Mouse (Mus musculus) gastrocnemius, postnatal 4 days (tissue): Measurements from ENCODE around the gene Prune2. TPM values are rescaled to one million over a fixed set of nuclear protein-coding genes. Genes with fewer than 3 reads are reported as not detected.

ENCODE experiments used
- DNase-seq, 2 experiments: peaks; one replicate each; pipeline ENCODE4 v3.0.0; 2021 to 2022; ENCODE audit warnings: low spot score in 2 of 2, mixed read lengths in 2 of 2
- total RNA-seq, 2 experiments: library from RNA; stranded (reverse); gene quantifications; 2 replicates each; pipeline ENCODE4 v1.2.3; 2021

Prune2 gene
- total RNA-seq, 2 experiments from 2014 or later: 6.4 to 8.7 TPM

DNA sequence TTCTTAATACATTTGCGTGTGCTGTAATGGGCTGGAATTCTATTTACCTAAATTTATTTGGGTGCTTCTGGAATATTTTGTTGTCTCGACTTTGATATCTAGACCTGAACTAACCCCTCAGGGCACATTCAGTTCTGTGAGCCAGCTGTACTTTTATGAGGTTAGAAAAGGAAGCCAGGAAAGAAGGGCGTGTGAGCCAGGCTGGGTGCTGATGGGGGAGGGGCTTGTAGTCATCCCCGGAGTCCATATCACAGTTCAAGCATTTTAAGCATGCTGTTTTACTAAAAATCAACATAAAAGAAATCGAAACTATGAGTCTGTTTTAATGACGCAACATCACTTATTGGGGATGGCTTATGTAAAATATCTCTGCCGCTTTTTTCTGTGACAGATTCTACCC lies 42.0 kb downstream of the Prune2 start:
- no peak for DNase-seq

DNA sequence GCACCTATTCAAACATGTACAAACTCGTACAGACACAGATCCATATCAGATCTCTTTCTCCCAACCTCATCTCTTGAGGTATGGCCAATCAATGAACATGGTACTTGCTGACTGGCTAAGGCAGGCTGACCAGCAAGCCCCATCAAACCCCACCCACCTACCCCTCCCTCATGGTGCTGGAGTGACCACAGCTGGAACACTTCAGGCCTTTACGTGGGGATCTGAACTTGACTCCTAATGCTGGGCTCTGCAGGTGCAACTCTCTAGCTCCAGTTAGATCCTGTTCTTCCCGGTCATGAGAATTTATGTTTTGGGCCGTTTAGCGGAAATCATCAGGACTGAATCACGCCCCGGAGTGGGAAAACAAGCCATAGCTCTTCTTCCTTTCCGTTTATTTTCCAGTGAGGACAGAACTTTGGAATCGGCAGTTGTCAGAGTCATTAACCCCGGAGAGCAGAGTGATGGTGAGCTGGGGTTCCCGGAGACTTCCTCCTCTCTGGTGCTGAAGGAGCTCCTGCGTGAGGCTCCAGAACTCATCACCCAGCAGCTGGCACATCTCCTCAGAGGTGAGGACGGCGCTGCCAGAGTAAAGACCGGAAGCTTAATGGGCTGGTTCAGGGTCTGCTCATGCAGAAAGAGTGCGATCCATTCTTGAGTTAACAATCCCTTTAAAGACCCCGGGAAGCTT lies 50.4 kb downstream of the Prune2 start:
- DNase-seq: no peak

DNA sequence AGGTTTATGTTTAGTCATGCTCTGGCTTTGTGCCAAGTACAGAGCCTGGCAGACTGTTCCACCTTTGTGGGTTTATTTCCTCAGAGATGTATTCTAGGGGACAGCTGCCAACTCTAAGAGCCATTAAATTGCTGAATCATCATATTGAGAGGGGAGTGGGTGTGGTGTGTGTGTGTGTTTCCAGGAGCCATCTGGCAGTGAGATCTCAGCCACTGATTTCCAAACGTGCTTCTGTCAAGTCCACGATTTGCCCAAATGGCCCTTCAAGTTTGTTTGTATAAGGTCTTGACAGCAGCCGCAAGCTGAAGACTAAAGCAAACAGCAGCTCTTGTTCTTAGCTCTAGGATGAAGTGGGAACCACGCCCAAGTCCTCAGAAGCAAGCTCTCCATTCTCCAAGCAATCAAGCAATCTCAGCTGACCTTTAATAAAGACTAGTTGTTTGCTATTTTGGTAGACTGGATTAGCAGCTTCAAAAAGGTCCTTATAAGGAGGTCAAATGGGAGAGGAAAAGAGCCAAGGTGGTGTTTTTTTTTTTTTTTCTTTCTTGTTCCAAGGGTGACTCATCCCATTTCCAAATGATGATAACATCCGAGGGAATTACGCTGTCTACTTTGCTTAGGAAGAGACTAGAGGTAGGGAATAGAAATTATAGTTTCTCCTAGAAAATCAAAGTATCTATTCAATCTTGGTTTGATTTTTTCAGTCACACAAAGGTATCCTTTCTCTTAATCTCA lies 55.5 kb downstream of the Prune2 start:
- no peak for DNase-seq

DNA sequence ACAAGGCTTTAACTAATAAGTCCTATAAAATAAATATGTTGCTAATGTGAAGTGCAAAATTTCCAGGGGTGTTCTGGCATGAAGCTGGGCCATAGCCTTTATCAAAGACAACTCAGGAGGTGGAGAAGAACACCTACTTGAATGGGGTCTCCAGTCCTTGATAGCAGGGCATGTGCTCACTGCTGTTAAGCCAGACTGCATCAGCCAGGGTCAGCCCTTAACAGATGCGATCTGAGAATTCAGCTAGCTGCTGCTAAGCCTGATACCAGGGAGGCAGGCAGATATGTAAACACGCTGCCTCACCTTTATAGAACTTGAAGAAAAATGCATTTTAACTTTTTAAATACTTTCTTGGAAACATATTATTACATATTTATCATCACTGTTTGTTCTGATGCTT lies 57.2 kb downstream of the Prune2 start:
- no peak for DNase-seq

DNA sequence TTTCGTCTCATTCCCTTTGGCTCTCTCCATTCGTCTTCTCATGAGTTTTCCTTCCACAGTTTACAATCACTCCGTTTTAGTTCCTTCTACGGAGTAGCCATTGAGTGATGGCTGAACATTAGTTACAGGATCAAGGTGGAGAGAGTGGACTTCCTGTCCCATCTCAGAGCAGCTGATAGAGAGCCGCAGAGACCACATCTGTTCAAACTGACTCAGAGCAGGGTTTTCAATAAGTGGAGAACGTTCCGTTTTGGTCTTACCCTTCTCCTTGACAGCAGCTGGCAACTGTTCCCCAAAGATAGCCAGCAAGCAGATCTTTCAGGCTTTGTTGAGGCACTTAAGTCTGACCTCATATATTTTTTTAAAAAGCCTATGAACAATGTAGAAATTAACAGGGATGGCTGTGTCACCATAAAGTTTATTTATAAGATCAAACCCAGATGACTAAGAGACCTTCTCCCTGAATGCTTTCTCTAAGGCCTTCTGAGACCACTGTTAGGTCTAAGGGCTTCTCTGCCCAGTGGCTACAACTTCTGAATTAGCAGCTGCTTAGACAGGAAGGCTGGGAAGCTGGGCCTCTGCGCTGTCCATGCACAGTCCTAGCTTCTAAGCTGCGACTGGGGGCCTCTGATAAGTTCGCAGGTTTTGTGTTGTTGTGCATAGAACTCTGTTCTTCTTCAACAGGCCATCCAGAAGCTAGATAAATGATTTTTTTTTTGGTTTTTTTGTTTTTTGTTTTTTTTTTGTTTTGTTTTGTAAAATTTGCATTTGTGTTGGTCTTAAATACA lies 58.6 kb downstream of the Prune2 start:
- DNase-seq: no peak

DNA sequence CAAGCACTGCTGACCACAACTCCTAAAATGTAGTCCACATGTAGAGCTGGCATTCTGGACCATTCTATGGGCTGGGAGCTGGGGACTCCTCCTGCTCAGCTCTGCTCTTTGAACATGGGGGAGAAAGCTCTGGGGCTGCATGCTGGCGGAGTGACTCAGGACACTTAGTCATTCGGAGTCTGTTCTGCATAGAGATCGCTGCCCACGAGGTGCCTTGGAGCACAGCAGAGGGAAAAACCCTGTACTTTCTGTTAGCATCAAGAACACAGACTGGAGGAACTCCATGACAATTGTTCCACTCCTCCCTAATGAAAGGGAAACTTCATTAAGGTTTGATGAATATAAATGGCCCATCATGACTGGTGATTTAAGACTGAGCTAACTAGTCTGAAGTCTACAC lies 68.8 kb downstream of the Prune2 start:
- no peak for DNase-seq

DNA sequence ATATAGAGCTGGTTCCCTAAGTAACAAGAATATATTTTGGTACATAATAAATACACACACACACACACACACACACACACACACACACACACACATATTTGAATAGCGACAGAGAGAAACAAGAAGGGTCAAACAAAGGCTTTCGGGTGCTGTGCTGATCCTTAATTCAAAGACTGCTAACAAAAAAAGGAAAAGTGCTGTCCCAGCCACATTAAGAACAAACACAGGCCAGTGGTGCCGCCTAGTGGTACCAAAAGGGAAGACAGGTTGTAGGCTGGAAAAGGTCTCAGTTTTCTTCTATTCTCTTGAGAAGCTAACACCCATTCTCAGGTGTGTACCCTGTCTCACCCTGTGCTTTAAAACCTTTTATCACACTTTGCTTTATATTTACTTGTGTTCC lies 74.4 kb downstream of the Prune2 start:
- peak in 1 of 2 experiments; percentile 43 for DNase-seq

DNA sequence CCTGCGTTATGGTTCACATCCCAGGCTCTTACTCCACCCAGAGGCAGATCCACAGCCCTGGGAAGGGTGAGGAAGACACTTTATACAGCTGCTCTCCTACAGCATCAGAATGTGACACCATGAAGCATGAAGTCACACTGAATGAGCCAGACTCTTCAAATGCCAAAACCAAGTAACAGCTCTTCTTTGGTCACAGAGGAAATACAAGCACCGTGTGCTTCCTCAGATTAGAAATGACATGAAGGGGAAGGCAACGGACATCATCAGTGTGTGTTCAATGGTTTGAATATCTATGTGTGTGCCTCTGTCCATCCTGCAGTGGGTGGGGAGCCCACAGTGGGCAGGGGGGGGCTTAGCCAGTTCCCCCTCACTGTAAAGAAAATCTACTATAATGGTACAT lies 76.4 kb downstream of the Prune2 start:
- no peak for DNase-seq

DNA sequence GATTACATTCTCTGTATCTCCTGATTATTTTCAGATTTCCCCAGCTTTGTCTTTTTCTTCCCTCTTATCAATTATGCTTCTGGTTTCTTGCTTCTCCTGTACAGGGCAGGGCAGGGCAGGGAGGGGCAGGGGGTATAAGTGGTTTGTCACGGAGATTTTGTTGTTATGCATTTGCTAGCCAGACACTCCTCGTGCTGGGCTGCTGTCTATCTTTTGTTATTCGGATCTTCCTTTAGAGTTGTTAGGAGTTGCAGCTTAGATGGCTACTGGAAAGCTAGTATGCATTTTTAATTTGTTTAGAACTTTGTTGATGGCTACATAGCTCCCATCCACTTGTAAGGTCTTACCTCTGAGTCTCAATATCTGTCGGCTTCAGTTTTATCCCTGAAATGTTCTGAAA lies 91.0 kb downstream of the Prune2 start:
- DNase-seq: no peak

DNA sequence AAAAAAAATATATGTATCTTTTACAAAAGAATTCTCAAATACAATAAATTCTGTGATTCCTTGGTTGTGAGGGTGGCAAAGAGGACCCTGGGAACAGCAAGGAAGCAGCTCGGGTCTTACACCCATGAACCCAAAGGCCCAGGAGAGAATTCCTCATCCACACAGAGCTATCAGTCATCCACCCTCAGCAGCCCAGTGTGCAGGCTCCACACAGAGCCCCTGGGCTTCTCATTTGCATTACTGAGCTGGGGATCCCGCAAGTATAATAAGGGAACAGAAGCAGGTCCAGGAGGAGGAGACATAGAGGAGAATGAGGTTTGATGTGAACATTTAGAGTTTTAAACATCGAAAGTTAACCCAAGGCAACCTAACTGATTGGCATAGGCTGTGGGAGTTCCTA lies 100.0 kb downstream of the Prune2 start:
- DNase-seq: no peak

DNA sequence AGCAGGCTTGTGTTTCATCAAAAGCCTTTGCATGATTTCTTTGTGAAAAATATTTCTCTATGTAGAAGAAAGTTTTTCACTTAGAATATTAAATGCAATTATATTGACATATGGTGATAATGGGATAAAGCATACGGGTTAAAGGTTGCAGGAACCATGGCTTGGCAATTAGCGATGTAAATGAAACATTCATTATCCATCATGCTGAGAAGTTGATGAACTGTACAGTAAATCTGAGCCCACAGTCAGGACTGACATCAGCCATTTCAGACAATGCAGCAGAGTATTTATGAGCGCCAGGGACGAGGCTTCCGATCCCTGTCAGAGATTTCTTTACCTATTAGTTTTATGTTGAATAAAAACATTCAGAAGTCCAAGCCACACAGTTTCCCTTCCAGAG lies 104.2 kb downstream of the Prune2 start:
- DNase-seq: no peak

DNA sequence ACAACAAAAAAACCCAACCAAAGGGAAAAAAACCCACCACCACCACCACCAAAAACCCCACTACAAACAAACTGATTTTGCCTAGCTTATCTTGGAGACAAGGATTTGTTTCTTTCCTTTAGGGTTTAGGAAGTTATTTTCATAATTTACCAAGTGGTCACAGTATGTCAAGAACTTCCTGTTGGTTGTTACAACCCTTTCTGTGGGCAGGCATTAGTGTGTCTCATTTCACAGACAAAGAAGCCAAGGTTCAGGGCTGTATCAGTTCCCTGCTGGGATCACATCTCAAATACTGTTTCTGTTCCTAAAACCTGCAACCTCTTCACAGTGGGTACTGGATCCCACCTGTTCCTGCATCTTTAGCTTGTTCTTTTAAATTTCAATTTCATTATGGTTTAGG lies 108.5 kb downstream of the Prune2 start:
- no peak for DNase-seq

DNA sequence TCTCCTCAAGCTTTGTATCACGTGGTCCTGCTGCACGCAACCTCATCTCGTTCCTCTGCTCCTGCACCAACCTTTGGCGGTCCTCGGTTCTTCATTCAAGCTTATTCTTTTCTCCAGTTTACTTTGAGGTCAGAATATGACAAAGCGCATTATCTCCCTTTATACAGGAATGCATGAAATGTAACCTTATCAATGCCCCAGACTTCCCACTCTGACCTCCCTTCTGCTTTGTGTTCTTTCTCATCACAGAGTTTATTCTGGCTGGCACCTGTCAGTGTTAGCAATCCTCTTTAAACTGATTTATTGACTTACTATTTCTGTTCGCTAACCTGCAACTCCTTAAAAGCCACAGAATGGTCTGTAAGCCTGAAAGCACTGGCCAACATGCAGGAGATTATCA lies 113.1 kb downstream of the Prune2 start:
- no peak for DNase-seq

DNA sequence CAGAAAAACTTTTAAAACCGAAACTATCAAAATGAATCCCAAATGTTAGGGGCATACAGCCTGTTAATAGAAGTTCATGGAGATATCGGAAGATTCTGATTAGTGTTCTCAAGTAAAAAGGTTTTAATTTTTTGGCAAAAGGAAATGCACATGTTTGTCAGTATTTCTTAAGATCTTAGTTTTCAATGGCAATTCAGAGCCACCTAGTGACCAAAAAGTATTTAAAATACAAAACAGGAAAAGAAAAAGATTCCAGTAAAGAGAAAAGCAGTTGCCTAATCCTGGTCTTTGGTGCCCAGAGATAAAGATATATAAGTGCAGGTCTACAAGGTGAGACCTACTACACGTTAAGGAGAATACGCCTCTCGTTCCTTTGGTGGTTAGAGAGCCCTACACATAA lies 115.3 kb downstream of the Prune2 start:
- DNase-seq: no peak

DNA sequence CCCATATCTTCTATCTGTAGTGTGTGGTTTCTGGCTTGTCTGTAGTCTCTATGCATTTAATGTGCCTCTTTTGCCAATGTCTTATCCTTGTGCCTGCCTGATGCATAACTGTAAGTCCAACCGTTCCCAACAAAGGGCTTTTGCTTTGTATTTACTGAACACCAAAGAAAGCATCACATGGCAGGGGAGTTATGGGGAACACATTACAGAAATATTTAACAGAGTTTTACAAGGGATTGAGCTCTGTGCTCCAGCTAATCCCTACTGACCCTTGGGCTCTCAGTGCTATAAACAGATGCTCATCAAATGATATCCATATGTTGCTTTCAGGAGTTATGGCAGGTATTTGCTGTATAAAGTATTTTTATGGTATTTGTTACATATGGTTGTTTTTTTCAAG lies 116.3 kb downstream of the Prune2 start:
- DNase-seq: no peak

DNA sequence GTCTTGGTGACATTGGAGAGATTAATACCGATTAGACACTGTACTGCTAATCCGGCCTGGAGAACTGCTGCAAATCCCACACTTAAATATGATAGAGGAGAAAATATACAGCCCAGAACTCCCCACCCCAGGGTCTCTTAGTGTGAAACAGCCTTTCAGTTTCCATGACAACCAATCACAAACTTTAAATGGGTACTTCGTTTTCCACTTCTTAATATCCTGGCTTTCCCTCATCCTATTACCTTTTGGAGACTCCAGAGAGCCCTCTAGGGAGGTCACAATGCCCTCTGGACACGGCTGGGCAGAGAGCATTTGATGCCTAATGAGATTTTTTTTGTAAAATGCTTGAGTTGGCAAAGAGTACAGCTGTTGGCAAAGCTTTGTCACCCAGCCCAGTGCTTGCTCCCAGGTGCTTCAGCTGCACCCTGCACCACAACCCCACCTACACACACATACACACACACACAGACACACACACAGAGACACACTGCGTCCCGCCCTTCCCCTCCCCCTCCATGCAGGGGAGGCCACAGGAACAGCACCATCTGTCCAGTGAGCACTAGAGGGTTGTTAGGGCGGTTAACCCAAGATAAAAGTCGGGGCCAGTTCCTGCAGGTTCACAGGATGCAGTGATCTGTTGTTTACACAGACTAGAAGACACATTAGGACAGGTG lies 122.9 kb downstream of the Prune2 start:
- DNase-seq: no peak

DNA sequence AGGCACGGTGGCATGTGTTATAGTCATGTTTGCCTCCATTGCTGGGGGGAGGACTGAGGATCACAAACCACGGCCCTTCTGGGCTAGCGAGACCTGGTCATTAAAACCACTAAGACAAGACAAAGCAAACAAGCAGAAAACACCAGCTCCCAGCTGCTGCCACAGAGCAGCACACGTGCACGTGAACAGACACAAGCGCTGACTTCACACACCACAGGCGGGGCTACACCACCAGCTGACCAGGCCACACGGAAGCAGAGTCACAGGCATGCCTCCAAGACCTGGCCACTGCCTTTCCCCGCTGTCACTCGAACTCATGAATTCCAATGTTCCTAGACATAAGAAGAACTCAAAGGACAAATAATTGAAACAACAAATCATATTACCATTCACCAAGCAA lies 125.5 kb downstream of the Prune2 start:
- DNase-seq: no peak

DNA sequence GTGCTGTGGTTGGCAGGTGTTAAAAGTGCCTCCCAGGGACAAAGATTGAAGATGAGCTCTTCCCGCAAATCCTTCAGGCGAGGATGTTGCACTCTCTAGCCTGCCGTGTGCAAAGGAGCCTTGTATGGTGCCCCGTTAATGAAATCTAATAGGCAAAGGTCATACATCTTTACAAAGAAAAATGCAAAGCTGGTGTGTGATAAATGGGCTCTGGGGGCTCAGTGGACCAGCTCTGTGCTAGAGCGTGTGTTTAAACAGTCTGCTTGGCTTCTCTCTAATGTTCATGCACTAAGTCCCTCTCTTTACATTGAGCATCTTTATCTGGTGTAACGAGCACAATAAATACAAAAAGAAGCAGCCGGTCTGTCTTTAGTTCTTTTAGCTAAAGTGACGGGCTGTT lies 138.1 kb downstream of the Prune2 start:
- DNase-seq: no peak

DNA sequence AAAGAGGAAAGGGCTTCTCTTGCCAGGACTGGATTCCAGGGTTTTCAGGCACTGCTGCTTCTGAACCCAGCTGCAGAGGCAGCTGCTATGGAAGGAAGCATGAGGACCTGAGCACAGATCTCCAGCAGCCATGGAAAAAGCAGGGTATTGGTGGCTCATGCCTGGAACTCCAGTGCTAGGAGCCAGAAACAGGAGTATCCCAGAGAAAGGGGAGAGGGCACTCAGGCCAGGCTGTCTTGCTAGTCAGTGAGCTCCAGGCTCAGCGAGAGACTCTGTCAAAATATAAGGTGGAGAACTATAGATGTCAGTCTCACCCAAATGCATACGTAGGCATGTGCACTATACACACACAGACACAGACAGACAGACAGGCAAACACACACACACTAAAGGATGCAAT lies 140.4 kb downstream of the Prune2 start:
- DNase-seq: no peak

DNA sequence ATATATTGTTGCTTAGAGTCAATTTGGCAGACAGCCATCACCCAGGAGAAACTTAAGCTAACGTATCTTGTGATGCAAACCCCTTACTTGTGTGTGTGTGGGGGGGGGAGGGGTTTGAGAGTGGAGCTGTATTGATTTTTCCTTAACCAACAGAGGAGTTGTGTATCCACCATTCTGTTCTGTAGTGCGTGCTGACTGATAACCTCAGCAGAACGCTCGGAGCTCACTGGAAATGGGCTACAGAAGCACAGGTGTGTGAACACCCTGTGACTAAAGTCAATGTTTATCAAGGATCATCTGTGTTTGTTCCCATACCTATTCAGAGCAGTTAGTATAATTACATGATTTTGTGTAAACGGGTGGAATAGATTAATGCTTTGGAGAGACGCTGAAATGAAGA lies 141.3 kb downstream of the Prune2 start:
- DNase-seq: no peak

DNA sequence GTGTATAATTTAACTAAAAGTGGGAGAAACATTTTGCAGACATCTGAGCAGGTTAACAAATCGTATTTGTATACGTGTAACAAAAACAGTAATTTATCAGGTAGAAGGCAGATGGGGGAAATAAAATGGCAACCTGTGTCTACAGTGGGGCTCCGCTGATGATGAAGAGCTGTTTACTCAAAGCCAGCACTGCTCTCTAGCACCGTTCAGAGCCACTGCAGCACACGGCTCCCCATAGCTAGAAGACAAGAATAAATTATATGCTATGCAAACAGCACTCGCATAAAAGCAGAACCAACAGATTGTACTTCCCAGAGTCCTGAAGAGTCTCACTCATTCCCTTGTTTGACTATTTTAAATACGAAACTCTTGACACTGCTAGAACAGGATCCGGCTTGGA lies 152.9 kb downstream of the Prune2 start:
- DNase-seq: no peak
